Mouse (Mus musculus) urinary bladder, adult 18-20 months (tissue): ENCODE measurements at regions not wholly inside any gene's neighbourhood (a gene's known extent, or its start where the extent isn't known, plus 50 kb on each side); places are given as distances from the start of the nearest gene placed in this dataset.

Experiments
- DNase-seq, 2 experiments: peaks; one replicate each; pipeline ENCODE4 v3.0.0; 2022; ENCODE audit warnings: low spot score in 2 of 2, mixed read lengths in 2 of 2

DNA sequence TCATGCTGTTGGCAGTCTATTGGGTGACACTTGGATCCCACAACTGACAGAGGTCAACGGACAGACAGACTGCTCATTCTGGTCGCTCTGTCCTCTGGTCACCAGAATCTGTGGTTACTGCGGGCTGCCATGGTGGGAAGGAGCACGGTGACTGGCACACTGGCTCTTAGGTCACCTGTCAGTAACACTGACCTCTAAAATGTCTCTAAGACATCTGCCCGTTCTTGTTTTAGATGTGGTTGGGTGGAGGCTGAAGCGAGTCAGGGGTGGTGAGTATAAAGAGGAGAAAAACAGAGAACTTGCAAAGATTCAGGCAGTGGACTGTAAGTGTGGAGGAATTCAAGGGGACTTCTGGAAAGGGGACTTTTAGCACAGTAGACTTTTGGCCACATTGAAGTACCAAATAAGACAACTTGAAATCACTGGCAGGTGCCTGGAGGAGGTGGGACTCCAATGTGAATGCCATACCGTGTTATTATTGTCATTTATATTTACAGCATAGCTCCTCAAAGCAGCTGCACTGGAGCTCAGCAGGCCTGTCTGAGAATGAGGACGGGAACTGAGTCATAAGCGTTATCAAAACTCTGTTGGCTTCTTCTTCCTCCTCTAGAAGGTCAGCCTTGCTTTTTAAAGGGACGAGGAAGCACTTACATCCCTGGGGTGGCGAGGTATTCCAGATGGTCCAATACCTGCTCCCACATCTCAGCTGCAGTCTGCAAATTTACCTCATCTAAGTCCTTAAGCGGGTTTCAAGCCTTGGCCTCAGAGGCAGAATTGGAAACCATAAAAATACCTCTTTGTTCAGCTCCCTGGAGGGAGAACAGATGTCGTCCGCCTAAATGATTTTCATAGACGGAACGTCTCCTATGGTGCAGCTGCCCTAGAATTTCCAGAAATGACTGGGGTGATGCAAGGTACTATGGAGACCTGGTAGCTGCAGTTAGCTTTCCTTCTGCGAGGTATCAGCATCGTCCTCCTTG, 351.3 kb downstream of the Nuak1 start:
- no peak for DNase-seq

DNA sequence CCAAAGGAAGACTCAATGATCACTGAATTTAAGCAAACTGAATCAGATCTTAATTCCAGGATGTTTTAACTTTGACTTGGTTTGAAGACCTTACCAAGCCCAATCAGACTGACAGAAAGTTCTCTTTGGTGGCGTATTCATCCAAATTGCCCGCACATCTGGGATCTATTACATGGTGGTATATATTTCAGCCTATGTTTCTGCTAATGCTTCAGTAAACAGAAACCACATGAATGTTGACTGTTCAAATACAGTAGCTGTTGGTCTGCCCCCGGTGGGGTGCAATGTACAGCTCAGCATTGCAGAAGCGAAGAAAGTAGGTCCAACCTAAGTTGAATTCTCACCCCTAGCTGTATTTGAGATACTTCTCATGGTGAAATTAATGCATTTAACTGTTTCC, 346.5 kb downstream of the Nuak1 start:
- no peak for DNase-seq

- no peak for DNase-seq
These were observed 343.2 kb downstream of the Nuak1 start for GRCm38 (mm10) chr10:84097196-84097595.

DNA sequence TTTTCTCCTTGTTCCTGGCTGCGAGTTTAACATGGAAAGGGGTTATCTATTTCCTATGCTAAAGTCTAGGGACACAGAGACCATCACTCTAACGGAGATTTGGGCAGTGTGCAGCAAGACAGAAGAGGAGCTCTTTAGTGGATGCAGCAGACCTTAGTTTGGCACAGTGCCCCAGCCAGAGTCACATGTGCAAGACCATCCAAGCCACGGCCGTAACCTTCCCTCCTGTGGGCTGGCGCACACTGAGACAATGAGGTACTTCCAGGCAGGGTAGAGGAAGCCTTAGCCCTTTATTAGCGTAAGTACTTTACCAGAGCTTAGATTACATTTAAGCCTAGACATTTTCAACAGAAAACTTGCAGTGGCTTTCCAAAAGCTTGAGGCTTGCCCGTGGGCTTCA, 336.4 kb downstream of the Nuak1 start:
- DNase-seq = no peak

DNA sequence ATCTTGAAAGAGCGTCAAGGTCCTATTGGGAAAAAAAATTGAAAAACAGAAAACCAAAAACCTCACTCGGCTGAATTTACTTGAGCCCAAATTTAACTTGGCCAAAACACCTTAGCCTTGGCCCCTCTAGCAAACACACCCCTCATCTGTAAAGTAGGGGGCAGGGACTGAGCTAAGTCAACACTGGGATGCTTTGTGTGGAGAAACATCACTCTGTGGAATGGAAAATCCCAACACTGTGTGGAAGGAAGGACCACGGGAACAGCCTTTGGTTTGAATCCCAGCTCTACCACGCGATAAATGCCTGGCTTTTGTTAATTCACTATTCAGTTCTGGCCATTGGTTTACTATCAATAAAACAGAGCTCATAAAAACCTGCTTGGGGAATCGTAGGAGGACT, 335.8 kb downstream of the Nuak1 start:
- DNase-seq = no peak

DNA sequence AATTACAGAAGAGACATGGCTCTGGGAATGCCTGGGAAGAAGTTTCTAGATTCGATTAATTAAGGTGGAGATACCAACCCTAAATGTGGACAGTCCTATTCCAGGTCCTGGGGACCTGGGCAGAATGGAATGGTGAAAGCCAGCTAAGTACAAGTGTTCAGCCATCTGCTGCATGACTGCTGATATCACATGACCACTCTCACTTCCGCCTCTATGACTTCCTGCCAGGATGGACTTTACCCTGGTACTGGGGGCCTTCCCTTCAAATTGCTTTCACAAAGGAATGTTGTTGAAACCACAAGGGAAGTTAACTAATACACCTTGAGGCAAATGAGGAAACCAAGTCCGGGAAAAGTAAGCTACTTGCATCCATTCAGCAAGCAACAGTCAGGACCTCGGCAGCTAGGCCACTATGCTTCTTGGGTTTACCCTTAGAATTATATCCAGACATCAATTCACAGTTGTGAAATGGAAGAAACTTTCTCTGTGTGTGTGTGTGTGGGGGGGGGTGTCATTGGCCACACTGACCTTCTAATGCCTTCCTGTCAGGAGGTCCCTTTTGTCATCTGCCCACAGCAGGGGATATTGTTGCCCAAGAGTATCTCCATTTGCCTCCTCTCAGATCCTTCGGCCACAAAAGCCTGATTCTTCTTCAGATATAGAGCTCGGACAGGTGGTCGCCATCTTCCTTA, 330.6 kb downstream of the Nuak1 start:
- DNase-seq = no peak

DNA sequence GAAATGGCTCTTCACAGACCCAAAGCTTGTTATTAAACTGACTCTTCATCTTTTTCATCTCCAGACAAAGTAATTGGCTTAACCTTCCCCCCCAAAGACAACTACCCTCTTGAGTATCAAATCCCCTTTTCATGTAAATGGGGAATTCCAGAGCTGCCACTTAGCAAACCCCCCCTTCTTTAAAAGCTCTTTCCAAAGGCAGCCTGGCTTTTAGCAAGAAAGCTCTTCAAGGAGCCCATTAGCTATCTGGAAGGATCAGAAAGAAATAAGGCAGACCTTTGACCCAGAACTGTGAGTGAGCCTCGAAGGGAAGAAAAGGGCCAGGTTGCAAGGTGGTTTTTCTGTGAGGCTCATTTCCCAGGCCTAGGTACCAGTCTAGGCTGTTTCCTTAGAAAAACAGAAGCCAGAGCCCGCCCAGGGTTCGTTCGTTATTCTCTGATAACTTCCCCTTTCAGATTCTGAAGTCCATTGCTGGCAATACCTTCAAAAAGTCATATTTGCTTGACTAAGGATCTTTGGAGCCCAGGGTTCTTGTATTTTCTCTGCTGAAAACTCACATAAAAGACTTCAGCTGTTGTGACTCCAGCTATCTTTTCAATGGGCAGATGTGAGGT, 329.9 kb downstream of the Nuak1 start:
- DNase-seq = no peak

DNA sequence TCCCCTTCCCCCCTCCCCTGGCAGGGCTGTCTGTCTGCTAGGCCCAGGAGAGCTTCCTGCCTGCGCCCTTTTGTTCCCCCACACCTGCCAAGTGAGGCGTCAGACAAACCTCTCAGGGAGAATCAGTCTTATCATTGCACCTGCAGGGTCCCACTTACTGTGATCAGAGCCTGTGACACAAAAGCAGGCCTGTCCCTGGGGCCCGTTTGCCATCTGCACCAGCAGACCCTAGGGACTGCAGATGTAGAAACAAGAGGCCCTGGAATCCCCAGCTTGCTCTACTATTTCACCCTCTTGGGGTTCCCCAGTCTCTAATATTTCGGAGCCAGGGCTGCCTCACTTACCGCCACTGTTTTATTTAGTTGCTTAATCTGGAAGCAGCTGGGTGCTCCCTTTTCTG, 328.9 kb downstream of the Nuak1 start:
- DNase-seq = no peak

DNA sequence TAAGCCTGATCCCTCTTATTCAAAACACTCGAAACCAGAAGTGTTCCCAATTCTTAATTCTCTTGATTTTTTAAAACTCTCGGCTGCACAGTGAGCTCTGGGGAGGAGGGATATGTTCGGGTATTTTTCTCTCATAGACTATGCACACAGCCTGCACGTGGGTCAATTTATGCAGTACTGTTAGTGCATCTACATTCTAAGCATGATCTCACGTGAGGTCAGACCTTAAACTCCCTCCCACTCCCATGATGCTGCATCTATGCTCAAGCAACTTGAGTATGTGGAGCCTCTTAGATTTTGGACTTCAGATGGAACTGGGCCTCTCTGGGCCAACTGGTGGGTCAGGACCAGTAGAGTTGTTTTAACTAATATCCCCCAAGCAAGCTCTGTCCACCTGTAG, 328.5 kb downstream of the Nuak1 start:
- DNase-seq = no peak

GRCm38 (mm10) chr10:84119952-84120550, 320.3 kb downstream of the Nuak1 start:
- DNase-seq = no peak

- no peak for DNase-seq
These were observed 303.3 kb downstream of the Nuak1 start for GRCm38 (mm10) chr10:84137019-84137658.

DNA sequence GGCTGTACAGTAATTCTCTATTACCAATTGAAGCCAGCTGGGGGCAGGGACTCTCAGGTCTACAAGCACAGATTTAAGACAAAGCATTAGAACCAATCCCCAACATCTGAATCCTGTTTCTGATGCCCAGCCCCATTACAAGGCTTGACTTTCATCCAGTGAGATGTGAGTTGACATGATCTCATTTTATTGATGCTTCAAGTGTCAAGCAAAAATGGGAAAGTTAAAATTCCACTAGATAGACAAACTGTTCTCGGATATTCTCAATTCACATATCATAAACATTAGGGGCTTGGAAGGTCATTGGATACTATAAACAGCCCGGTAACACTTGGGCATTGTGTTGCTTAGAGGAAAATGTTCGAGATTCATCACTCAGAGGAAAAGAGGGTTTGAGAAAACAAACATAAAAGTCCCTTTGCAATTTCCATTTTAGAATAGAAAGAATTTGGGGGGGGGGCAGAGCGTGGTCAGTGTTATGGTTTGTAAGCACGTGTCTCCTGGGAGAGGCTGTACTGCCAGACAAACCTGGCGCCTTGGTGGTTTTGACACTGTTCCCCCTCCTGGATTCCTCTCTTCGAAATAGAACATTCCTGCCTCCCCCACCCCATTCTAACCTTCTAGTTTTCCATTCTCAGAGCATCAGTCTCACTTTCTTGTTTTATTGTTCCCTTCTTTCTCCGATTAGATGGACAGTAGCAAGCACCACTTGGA, 297.5 kb downstream of the Nuak1 start:
- no peak for DNase-seq

DNA sequence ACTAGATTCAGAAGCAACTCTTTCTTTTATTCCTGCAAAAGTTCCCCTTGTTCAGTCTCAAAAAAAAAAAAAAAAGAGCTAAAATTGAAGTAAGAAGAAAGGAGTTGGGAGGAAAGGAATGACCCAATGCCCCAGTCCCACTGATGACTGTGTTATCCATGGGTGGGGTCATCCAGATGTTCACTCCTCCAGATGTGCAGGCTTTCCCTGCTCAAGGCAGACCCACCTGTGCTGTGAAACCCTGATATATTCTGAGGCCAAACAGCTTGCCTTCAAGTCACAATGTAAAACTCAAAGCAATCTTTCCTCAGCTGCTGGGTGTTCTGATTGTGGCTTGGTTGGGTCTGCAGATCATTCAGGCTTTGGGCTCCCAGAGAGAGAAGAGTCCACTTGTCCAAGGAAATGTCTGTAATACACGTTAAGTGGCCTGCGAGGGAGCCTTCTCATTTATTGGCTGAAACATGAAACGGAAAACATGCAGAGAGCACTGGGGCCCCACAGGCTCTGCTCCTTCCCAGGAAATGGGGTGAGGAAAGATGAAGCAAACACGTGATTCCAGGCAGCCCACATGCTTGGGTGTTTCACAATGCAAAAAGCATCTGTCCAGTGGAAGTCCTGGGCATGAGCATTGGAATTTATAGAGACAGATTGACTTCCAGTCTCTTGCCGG, 296.6 kb downstream of the Nuak1 start:
- no peak for DNase-seq

DNA sequence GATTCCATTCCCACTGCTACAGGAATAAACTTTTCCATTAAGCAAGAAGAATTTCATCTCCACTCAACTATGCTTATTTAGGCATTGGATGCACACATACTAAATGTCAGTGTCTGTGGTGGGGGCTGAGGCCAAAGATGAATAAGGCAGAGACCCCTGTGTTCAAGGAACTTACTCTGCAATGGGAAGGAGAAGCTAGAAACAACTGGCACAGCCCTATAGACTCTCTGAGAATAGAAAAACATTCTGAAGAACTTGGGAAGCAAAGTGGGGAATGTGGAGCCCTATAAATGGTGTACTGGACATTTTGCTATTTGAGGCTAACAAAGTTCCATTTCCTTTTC, 296.1 kb downstream of the Nuak1 start:
- no peak for DNase-seq

- no peak for DNase-seq
These were observed 293.0 kb downstream of the Nuak1 start for GRCm38 (mm10) chr10:84147305-84147984.

DNA sequence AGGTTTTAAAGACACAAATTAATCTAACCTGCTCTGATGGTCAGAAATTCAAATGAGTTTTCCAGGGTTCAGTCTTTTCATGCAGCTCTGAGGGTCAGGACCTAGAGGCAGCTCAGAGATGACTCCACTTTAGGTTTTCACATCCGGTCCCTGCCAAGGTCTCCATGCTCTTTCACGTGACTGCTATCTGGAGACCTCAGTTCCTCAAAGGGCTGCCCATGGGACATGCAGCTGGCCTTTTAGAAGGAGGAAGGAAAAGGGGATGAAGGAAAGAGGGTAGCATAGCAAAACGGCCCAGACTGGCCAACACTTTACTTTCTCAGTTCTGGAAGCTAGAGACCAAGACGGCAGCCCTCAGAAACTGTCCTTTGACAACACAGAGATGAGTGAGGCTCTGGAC, 276.6 kb downstream of the Nuak1 start:
- no peak for DNase-seq

DNA sequence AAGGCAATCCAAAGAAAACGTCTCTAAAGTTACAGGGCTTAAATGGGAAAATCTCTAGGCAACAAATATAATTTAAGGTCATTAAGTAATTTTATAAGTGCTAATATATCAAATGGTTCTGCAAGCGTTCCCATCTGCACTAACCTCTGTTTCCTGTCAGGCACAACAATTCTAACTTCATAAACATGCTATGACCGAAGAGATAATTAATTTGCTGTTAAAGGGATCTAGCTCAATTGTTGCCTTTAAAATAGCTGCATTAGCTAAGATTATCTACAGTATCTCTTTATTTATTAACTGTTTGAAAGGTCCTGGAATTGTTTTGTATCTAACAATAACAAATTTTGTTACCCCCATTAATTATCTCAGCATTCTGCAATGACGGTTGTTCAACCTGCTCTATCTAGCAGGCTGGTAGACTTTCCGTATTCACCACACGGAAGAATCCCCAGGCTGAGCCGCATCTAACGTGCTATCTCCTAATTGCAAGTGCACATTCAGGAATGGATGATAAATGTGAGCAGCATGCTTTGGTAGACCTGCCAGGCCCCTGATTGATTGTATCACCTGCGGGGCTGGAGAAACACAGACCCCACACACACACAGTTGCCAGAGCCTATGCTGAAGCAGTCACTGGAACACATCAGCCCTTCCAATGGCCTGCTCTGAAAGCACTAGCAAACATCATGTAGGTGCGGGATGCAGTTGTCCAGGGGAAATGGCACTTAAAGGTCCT, 274.4 kb downstream of the Nuak1 start:
- DNase-seq = no peak

GRCm38 (mm10) chr10:84166568-84166905, 273.9 kb downstream of the Nuak1 start:
- no peak for DNase-seq

GRCm38 (mm10) chr10:84172828-84173321, 267.5 kb downstream of the Nuak1 start:
- DNase-seq = peak in 1 of 2 experiments; percentile 18
